Mouse (Mus musculus): ENCODE results near the gene Ush2a.

Gene Ush2a

DNA sequence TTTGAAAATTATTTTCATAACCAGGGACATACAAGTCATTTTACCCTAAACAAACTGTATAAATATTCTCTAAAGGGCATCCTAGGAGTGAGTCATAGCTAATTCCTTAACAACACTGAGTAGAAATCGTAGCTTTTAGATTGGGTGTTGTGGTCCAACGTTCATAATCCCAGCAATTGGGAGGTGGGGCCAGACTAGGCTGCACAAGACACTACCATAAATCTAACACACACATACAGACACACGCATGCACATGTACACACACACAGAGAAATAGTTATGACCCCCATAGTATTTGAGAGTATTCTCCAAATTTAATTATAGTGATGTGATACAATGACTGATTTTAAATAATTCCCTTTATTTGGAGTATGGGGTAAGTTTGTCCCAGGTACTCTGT lies 125.5 kb downstream of the Ush2a start:
- DNase-seq (ENCODE audit: inconsistent ontology term), result no peak

DNA sequence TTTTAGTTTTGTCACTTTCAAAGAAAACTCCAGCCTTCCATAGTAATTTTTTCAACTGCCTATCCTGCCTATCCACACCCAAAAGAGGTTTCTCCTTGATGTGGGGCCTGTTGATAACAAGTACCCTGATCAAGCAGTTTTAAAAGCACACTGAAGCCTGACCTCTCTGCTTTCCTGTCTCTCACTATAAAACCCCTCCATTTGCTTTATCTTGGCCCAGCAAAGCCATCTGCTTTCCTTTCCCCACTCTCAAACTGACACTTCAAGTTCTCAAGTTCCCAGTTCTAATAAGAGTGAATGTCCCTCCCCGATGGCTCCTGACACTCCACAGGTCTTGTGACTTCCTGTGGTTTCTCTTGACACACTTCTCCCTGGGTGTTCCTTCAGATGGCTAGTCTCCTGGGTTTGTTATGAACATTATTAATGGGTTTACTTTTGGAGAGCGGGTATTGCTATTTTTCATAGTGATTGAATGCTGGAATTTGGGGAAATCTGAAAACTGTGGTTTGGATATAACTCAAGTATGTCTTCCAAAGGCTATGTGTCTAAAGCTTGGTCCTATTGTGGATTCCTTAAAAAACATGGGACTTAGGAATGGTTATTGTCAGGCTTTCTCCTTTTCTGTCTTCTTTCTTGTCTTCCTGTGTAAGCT lies 126.1 kb downstream of the Ush2a start:
- peak; percentile 57 for DNase-seq (ENCODE audit: inconsistent ontology term)

DNA sequence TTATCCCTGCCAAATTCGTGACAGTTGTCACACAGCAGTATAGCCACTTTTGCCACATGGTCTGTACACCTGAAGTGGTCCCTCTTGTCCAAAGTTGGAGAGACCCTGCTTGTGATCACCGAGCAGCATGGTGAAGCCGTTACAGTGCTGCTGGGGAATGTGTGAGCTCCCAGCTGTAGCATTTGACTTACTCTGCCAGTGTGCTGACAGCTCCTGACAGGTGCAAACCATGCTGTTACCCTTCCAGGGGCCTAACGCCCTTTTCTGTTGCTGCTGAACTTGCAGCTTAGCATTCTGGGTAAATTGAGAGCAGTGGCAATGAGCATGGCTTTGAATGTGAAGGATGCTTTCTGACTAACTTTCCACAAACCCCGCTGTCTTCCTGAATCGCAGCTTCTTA lies 128.3 kb downstream of the Ush2a start:
- no peak for DNase-seq (ENCODE audit: inconsistent ontology term)

DNA sequence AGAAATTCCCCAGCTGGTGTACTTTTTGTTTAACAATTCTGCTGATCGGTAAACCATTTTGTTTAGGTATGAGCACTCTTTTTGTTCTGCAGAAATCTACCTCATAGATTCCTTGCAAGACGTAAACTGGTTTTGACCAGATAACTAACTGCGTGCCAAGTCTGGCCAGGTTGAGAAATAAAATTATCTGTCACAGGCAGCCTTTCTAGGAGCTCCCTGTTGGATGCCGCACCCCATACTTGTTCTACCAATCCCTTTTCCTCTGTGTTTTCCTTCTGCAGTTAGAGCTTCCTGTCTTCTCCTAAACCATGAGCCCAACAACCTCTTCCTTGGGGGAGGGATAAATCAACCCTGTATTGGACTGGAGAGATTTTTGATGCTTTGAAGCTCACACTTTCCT lies 145.4 kb downstream of the Ush2a start:
- no peak for DNase-seq (ENCODE audit: inconsistent ontology term)

DNA sequence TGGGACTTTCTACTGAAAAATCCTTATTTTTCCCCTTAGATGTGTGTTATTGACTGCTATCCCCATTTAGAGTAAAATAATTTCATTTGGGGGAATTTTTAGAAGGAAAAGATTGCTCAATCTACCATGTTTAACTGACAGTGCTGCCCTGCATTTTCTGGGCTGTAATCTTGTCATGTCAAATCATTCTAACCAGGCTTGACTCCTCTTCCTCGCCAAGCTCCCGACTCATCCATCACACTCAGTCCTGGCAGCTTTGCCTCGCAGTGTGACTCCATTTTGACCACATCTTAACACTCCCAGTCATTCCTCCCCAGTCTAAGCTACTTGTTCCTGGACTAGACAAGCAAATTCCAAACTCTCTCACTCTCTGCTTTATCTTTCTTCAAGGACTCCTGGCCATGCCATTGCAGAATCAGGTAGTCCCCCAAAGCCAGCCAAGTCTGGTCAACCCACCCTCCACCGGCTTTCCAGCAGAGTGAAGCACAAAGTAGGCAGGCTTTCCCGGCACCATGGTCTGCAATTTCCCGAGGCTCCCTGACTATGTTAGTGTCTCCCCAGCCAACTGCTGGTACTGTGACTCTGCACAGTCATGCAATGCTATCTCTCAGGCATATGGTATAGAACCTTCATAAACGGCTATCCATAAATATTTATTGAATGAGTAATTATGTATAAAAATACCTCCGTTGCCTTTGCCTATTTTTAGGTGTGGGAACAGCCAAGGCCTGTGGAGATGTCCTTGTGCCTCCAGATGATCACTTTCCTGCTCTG lies 146.0 kb downstream of the Ush2a start:
- DNase-seq (ENCODE audit: inconsistent ontology term), result no peak

DNA sequence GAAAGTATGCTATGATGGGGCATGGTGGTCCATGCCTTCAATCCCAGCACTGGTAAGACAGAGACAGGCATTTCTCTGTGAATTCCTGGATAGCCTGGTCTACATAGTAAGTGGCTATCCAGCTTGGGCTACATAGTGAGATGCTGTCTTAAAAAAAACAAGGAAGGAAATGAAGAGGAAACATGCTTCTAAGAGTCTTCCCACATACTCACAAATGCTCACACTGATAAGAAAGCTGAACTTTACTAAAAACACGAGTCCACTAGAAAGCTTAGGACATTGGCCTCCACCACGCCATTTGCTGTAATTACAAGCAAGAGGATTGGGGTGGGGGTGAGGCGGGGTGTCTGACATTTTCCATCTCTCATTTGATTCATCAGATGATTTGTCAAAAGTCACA lies 148.7 kb downstream of the Ush2a start:
- no peak for DNase-seq (ENCODE audit: inconsistent ontology term)

DNA sequence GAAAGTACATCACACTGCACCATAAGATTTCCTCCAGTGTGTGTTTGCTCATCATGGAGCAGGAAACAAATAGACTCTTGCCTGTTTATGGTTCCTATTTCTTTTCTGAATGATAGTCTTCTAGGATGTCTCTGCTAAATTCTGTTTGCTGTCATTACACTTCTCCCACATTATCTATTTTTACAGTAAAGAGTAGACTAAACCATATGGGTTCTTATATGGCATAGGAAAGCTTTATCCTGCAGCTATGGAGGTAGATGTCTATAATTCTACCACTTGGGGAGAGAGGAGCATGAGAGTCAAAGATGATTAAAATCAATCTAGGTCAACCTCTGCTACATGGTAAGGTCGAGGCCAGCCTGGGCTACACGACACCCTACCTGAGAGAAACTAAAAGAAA lies 158.7 kb downstream of the Ush2a start:
- DNase-seq (ENCODE audit: inconsistent ontology term), result no peak

DNA sequence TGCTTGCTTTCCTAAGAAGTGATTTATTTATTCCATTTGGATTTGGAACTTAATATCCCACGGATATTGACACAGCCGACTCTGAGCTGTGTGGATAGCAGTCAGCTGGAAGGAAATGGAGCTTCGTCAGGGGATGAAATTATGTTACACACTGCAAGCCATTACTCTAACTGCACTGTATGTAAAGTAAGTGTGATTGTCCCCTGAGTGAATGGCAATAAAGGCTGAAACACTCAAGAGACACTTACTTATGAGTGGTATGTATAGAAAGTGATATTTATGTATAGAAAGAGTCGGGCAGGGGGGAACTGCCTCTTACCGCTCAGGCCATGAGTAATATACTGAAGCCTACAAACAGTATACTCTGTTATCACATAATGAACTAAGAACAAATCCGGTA lies 166.3 kb downstream of the Ush2a start:
- no peak for DNase-seq (ENCODE audit: inconsistent ontology term)

DNA sequence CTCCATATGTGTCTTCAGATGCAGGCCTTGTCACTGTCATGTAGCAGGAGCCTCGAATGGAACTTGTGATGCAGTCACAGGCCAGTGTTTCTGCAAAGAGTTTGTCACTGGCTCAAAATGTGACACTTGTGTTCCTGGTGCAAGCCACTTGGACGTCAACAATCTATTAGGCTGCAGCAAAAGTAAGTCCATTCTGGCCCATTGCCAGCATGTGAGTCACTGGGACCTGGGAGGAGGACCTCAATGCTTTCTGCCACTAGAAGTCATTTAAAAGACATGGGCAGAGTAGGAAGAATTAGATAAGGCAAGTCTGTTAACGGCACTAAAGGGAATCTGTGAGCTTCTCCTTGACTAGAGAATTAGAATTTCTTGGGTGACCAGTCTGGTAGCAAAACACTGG lies 168.9 kb downstream of the Ush2a start:
- DNase-seq (ENCODE audit: inconsistent ontology term), result peak; percentile 18

DNA sequence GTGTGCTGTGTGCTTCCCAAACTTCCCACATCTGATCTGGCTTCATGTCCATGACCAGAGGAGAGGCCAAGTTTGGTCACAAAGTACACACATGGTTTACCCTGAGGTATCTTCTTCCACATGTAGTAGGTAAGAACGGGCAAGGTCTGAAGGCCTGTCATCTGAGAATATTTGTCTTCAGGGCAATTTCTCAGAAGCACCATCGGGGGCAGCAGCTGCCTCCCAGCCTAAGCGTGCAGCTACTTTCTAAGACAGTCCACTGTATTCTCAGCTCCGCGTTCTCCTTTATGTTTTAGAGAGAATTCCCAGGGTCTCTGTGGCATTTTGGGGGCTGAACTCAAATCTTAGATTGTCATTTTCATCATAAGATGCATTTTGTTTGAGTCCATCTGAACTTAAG lies 186.1 kb downstream of the Ush2a start:
- DNase-seq (ENCODE audit: inconsistent ontology term), result no peak

DNA sequence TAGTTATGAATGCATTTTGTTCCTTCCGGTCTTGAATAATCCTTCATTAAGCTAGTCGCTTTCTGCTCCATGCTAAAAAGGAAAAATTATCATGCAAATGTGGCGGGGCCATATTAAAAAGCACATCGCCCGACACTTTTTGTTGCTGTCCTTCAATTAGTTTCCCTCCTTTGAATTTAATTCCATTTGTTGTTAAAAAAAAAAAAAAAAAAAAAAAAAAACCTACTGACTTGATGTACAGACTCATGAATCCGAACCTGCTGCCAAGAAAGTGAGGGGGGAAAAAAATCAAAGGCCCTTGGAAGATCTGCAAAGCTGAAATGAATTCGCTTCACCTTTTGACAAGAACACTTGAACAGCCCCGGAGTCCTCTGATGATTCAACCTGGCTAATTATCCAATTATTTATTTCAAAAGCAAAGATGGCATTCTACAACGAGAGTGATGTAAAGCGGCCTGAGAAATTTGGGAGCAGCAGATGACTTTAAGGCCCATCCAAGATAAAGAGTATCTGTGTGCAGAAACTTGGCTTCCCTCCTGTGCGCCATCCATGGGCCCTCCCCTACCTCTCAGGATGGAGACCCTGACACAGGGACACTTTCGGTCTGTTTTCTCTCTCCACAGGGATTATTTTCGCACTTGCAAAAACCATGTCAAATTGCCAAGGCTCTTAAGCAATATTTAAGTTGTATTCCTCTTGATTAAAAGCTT lies 194.8 kb downstream of the Ush2a start:
- DNase-seq (ENCODE audit: inconsistent ontology term), result peak; percentile 31

DNA sequence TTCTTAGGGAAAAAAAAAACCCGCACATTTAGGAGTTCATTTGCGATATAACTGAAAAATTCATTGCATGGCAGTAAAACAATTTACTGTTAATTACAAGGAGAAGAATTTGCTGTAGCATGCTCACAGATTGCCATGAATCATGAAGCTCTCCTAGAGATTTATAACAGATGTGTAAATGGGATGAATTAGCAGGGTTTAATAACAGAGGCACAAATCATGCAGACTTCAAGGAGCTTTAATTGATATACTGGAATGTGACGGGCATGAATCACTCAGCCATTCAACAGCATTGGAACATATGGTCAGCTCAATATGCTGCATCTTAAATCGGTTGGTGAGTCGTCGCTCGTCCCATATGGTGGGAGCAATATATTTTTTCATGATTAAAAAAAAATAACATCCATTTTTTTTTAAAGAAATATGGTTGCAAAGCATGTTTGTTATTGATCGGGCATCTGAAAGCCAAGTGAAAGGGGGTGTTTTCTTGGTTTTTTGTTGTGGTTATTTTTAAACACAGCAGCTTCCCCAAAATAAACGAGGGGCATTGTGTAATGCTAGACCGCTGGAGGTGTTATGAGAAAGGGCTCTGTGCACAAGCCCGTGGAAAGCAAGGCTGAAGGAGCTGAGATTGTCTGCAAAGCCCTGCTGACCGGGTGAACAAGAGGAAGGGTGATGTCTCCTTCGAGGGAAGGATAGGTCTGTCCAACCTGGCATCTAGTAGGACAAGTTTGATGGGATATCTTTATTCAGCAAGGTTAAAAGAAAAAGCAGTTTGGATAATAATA lies 195.6 kb downstream of the Ush2a start:
- DNase-seq (ENCODE audit: inconsistent ontology term), result peak; percentile 33

DNA sequence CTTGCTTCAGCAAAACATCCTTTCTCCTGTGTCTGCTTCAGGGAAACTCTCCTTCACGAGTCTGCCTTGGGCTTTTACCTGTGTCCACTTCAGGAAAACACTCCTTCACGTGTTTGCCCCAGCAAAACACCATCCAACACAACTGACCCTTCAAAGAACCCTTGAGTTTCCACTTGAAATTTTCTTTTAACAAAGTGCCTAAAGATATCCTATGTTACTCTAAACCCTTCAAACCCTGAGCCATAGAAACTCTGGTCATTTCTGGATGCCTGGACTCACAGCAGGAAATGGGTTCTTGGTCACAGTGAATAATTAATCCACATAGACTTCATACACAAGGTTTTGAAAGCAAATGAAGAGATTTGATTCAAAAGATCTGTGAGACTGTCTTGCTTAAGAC lies 199.4 kb downstream of the Ush2a start:
- DNase-seq (ENCODE audit: inconsistent ontology term), result no peak

DNA sequence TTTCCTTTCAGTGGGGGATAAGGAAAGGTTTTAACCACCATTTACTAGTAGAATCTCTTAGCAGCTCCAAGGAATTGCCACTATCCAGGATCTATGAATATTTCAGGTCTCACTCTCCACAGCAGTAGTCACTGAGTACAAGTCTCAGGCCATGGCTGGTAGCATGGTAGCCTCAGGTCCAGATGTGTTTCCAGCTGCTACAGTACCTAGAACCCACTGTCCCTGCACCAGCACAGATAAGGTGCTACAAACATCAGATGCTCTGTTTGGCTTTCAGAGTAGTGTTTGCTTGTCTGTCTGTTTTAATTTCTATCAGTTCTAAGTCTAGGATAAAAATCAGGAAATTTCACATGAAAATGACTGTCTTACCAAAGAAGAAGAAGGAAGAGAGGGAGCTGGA lies 202.8 kb downstream of the Ush2a start:
- DNase-seq (ENCODE audit: inconsistent ontology term), result no peak

DNA sequence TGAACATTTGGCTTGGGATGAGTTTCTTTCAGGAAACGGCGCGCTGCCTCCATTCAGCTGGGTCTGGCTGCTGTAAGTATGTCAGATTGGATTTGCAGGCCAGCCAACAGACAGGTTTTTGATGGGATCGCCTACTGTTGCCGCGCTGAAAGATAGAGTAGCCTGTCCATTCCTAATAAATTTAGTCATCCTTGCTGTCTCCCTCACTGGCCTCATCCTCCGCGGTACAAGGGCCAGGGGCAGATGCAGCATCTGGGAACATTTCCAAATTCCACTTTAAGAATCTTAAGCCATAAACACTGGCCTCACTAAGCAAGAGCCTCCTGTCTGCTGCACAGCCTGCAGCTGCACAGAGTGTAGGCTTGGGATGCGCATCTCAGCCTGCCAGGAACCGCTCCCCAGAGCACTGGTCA lies 206.6 kb downstream of the Ush2a start:
- DNase-seq (ENCODE audit: inconsistent ontology term), result peak; percentile 88

DNA sequence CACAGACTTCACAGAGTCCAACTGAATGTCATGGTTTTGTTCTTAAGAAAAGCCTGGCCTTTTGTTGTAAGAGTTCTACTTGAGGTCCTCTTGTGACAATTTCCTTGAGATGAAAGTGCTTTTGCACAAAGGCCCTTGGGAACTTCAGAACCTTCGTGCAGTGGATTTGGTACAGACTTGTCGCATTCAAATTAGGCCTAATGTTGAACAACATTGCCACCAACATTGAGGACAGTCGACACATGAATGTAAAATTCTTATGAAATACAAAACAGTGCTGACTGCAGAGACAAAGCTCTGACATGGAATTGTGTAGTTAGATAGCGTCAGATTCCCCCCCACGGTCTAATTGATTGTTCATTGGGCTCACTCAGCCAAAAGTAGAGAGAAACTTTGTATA lies 243.1 kb downstream of the Ush2a start:
- no peak for DNase-seq (ENCODE audit: inconsistent ontology term)

DNA sequence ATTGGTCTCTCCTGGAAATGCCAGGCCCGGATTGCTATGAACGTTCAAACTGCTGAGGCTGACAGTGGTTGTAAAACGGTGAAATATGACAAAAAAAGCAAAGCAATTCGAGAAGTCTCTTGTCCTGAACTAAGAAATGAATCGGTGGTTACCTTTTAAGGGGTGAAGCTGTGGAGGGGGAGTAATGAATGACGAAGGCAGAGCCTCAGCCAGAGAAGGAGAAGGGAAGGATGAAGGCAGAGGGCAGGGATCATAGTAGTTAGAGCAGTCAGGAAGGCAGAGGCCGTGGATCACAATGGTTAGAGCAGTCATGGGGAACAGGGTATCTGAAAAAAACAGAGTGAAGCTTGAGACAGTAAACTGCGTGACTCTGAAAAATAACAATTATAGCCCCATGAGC lies 257.0 kb downstream of the Ush2a start:
- DNase-seq (ENCODE audit: inconsistent ontology term), result no peak

DNA sequence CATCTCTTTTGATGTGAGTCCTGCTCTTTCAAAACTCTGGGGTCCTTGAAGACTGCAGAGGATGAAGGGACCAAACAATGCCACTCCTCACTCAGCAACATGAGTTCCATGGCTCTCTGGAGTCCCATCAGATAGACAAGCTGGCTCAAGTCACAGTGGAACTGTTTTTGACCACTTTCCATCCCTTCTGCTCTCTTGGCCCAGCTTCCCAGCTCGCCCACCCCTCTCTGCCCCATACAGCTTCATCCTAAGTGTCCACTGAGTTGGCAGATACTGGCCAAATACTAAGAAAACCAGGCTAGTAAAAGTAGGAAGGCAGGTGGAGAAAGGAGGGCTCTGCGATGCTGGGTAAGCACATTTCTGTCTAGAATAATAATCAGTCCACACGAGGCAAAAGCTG lies 265.6 kb downstream of the Ush2a start:
- DNase-seq (ENCODE audit: inconsistent ontology term), result no peak

DNA sequence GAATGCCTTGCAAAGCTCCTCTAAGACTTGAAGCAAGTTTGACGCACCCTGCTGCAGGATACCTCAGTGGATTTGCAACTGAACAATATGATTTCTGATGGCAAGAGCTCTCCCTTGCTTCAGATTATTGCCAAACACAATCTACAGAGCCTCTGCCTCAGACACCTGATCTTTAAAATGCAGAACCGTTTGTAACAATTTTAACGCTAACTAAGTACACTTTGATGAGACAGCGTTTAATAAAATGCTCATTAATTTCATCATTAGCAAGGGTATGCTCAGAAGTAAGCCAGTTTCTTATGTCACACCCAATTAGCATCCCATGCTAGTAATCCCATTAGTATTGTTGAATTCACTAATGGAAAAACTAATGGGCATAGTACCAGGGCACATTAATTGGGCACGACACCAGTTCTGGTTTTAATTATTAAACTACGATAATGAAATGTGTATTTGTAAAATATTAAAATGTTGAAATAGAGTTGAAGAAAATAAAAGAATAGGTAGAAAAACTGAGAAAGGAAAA lies 267.8 kb downstream of the Ush2a start:
- DNase-seq (ENCODE audit: inconsistent ontology term), result peak; percentile 85

DNA sequence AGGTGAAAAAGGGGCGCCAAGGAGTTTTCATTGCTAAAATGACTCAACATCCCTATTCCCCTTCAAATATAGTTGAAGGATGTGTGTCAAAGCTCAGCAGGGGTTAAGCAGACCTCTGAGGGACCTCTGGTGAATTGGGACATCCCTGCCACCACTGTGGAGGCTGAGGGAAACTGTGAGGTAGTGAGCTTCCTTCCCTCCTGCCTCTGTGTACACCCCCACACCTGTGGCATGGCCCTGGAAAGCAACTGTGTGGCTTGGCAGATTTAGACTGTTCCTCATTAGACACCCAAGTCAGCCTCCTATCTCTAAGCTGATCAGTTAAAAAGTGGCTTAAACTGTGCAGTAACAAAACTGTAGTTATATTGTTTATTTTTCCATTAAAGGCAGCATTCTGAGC lies 275.2 kb downstream of the Ush2a start:
- DNase-seq (ENCODE audit: inconsistent ontology term), result no peak

DNA sequence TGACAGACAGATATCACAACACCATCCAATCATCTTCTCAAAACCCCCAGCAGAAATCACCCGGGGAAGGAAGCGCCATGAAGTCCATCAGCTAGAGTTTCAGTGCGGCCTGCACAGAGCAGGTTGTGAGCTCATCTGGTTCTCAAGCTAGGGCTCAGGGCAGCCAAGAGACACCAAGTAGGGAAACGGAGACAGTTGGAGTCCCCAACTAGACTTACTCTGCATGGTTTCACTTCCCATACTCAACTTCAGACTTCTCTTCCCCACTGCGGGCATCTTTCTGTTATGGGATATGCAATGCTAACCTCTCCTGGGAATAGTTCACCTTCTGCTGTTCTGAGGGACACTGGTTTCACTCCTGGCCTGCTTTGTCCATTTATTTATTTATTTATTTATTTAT lies 277.8 kb downstream of the Ush2a start:
- DNase-seq (ENCODE audit: inconsistent ontology term), result no peak

DNA sequence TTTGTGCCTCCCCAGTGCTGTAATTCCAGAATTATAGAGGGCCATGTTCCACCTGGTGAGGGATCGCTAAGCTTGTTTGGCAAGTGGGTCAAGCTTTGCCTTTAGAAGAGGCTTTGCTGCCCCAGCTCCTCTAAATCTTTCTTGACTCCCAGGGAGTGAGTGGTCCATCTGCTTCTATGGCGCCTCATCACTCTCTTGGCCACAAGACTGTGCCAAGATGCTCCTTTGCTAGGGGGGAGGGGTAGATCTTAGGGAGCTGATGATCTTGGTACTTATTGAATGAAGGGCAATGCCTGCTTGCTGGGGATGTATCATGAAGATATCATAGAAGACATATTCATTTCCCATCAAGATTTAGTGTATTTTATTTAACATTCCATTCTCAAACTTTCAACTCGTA lies 279.7 kb downstream of the Ush2a start:
- DNase-seq (ENCODE audit: inconsistent ontology term), result no peak

All from Muller cell, postnatal 12 days (primary cell).